Mouse (Mus musculus) megakaryocyte progenitor cell, adult 5-6 weeks (primary cell): ENCODE measurements around the gene Ccsap. TPM values are rescaled to one million over a fixed set of nuclear protein-coding genes. Genes with fewer than 3 reads are reported as not detected.

ENCODE experiments used
- total RNA-seq, 2 experiments: library from RNA; stranded (forward) in 1 of 2; stranded (reverse) in 1 of 2; fragments of 157-497, 149-512 nt in 1 of 2; fragments of 200-1000 nt in 1 of 2; gene quantifications; 2 replicates each; pipeline versions ENCODE4 v1.2.3 to v1.2.4; 2015 to 2017

Gene Ccsap
- total RNA-seq, 2 experiments from 2014 or later = 5.3 to 8.4 TPM

Other genes starting within 250 kb of the Ccsap start
- gene Rhou, start 206.3 kb downstream of the Ccsap start, total RNA-seq (2015) = 7.9 and 9.6 TPM in 2 replicates
- 4.9 and 5.3 TPM in 2 replicates for gene Rhou, start 206.3 kb downstream of the Ccsap start, total RNA-seq (2017)
- gene Rab4a, start 54.2 kb downstream of the Ccsap start, total RNA-seq (2015) = 5.3 and 12.5 TPM in 2 replicates
- gene Rab4a, start 54.2 kb downstream of the Ccsap start, total RNA-seq (2017) = 5.2 and 5.9 TPM in 2 replicates
- not detected in 2 replicates for gene Acta1, start 34.5 kb upstream of the Ccsap start, total RNA-seq (2015)
- gene Acta1, start 34.5 kb upstream of the Ccsap start, total RNA-seq (2017) = not detected in 2 replicates
- 27.8 and 28.7 TPM in 2 replicates for gene Nup133, start 89.1 kb upstream of the Ccsap start, total RNA-seq (2015)
- gene Nup133, start 89.1 kb upstream of the Ccsap start, total RNA-seq (2017) = 28.2 and 33.0 TPM in 2 replicates
- gene Abcb10, start 122.9 kb upstream of the Ccsap start, total RNA-seq (2015) = 15.5 and 18.2 TPM in 2 replicates
- 25.0 and 26.7 TPM in 2 replicates for gene Abcb10, start 122.9 kb upstream of the Ccsap start, total RNA-seq (2017)
- gene Taf5l, start 161.2 kb upstream of the Ccsap start, total RNA-seq (2015) = 30.5 and 32.8 TPM in 2 replicates
- 32.8 and 34.4 TPM in 2 replicates for gene Taf5l, start 161.2 kb upstream of the Ccsap start, total RNA-seq (2017)
- gene Urb2, start 161.3 kb upstream of the Ccsap start, total RNA-seq (2015) = 25.5 and 29.6 TPM in 2 replicates
- gene Urb2, start 161.3 kb upstream of the Ccsap start, total RNA-seq (2017) = 23.9 and 24.2 TPM in 2 replicates